Mouse (Mus musculus): ENCODE measurements around the gene Rln3. TPM values are rescaled to one million over a fixed set of nuclear protein-coding genes. Genes with fewer than 3 reads are reported as not detected.

Gene Rln3
- polyA plus RNA-seq, 1 experiment = 0.31 TPM

DNA sequence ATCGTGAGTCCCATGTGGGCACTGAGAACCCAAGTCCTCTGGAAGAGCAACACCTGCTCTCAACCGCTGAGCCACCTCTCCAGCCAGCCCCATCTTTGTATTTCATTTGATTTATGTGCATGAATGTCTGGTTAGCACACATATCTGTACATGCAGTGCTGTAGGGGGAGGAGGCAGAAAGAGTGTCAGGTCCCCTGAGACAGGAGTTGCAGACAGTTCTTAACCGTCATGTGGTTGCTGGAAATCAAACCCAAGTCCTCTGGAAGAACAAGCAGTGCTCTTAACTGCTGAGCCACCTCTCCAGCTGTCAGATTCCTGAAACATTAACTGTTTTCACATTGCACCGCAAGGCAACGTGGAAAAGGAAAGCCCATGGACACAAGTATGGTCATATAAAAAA is 3.4 kb upstream of the Rln3 start:
- no peak for TF ChIP-seq FLI1 (IDR thresholded peaks at IDR 0.05; ENCODE audit: low read length)
- no peak for TF ChIP-seq GATA1 (IDR thresholded peaks at IDR 0.05; ENCODE audit: borderline replicate concordance, low read length)
- H3K27me3 ChIP-seq (replicated peaks) = peaks cover 44% of the 10 kb centered on the region
- peaks cover 20% of the 10 kb centered on the region for H3K4me1 ChIP-seq
- peaks cover 4% of the 10 kb centered on the region; the same call in 1 of the 2 replicates for H3K9me3 ChIP-seq
- no peaks in the 10 kb centered on the region for H3K36me3 ChIP-seq (replicated peaks; ENCODE audit: low read length)
- H3K4me3 ChIP-seq (replicated peaks) = no peak overlapping the region

- Histone ChIP-seq H3K36me3 (replicated peaks; ENCODE audit: low read length) (no peaks in the 10 kb centered on the region), H3K4me1 (peaks cover 33% of the 10 kb centered on the region), H3K9me3 (peaks cover 4% of the 10 kb centered on the region; the same call in 1 of the 2 replicates), H3K27me3 (replicated peaks) (peaks cover 44% of the 10 kb centered on the region), H3K4me3 (replicated peaks) (no peak overlapping the region)
- TF ChIP-seq GATA1 (IDR thresholded peaks at IDR 0.05; ENCODE audit: borderline replicate concordance, low read length) (no peak), FLI1 (IDR thresholded peaks at IDR 0.05; ENCODE audit: low read length) (no peak)
These were observed 1.7 kb upstream of the Rln3 start for GRCm38 (mm10) chr8:84046505-84046904.

DNA sequence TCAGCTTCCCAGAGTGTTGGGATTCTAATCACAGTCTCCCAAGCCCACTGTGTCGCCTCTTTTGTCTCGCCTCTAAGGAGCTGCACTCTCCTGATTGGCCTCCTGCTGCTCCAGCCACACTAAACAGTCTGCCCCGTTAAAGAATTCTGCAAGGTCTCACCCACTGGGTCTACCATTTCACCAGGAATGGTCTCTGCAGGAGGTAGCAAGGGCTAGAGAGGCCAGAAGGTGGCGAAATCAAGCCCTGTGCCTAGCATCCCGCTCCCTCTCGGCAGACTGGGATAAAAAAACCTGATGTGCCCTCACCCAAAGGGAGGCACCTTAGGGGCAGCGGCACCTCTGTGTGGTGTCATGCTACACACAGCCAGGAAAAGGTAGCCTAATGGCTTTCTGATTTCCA is 697 bp downstream of the Rln3 start:
- Histone ChIP-seq H3K4me3 (replicated peaks) (no peak overlapping the region), H3K27me3 (replicated peaks) (peaks cover 27% of the 10 kb centered on the region), H3K9me3 (peaks cover 4% of the 10 kb centered on the region; the same call in 1 of the 2 replicates), H3K4me1 (peaks cover 42% of the 10 kb centered on the region), H3K36me3 (replicated peaks; ENCODE audit: low read length) (peaks cover 16% of the 10 kb centered on the region)
- TF ChIP-seq FLI1 (IDR thresholded peaks at IDR 0.05; ENCODE audit: low read length) = no peak
- no peak for TF ChIP-seq GATA1 (IDR thresholded peaks at IDR 0.05; ENCODE audit: borderline replicate concordance, low read length)

DNA sequence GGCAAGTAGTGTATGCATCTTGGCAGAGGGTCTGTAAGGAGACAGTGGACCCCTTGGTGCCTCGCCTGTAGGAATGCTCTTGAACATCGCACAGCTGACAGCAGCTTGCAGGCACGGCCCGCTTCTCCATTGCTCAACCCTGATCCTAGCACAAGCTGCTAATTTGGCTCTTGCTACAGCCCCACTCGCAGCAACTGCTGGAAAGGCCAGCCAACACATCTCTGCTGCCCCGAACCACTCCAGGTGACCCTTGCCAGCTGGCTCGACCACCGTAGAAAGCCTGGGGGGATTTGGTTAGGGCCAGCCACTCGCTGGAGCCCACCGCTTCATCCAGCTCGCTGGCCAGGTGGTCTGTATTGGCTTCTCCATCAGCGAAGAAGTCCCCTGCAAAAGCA is 1.9 kb downstream of the Rln3 start:
- TF ChIP-seq GATA1 (IDR thresholded peaks at IDR 0.05; ENCODE audit: borderline replicate concordance, low read length) (no peak), FLI1 (IDR thresholded peaks at IDR 0.05; ENCODE audit: low read length) (no peak)
- H3K4me1 ChIP-seq = peaks cover 43% of the 10 kb centered on the region
- H3K27me3 ChIP-seq (replicated peaks) = peaks cover 21% of the 10 kb centered on the region
- peaks cover 4% of the 10 kb centered on the region; the same call in 1 of the 2 replicates for H3K9me3 ChIP-seq
- peaks cover 27% of the 10 kb centered on the region for H3K36me3 ChIP-seq (replicated peaks; ENCODE audit: low read length)
- peak overlapping the region; percentile 98 for H3K4me3 ChIP-seq (replicated peaks)

GRCm38 (mm10) chr8:84042066-84042947 is 2.5 kb downstream of the Rln3 start, which contains the start of gene Il27ra:
TSS of gene Il27ra (minus strand) at chr8:84042589.
- peak within 1 kb of the TSS; percentile 98 for H3K4me3 ChIP-seq (replicated peaks)

GRCm38 (mm10) chr8:84039050-84039449 is 5.8 kb downstream of the Rln3 start:
- H3K27me3 ChIP-seq (replicated peaks) = peaks cover 7% of the 10 kb centered on the region
- H3K9me3 ChIP-seq = no peaks in the 10 kb centered on the region
- H3K4me1 ChIP-seq = peaks cover 36% of the 10 kb centered on the region
- H3K36me3 ChIP-seq (replicated peaks; ENCODE audit: low read length) = peaks cover 57% of the 10 kb centered on the region
- H3K4me3 ChIP-seq (replicated peaks) = no peak overlapping the region
- TF ChIP-seq FLI1 (IDR thresholded peaks at IDR 0.05; ENCODE audit: low read length) (no peak), GATA1 (IDR thresholded peaks at IDR 0.05; ENCODE audit: borderline replicate concordance, low read length) (no peak)

More at GRCm38 (mm10) chr8:84042066-84042947, 2.5 kb downstream of the Rln3 start, which contains the start of gene Il27ra:
- H3K9me3 ChIP-seq = peaks cover 4% of the 10 kb centered on the region; the same call in 1 of the 2 replicates
- H3K27me3 ChIP-seq (replicated peaks) = peaks cover 18% of the 10 kb centered on the region
- H3K4me1 ChIP-seq = peaks cover 43% of the 10 kb centered on the region
- TF ChIP-seq FLI1 (IDR thresholded peaks at IDR 0.05; ENCODE audit: low read length) (no peak), GATA1 (IDR thresholded peaks at IDR 0.05; ENCODE audit: borderline replicate concordance, low read length) (no peak)
- H3K36me3 ChIP-seq (replicated peaks; ENCODE audit: low read length) = peaks cover 30% of the 10 kb centered on the region

DNA sequence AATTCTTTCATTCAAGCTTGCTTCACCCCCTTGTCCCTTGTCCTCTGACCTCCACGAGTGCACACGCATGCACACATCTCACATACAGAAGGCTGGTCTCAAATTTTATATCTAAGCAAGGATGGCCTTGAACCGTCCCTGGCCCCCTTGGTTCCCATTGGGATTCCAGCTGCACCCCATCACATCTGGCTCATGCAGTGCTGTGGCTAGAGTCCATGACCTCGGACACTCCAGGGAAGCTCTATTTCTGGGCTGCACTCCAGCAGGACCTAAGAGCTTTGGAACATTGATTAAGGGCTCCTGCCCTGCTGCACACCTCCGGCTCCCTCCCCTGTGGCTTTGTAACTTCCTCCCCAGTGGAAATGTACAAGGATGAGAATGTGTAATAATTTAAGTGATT is 6.8 kb downstream of the Rln3 start:
- Histone ChIP-seq H3K36me3 (replicated peaks; ENCODE audit: low read length) (peaks cover 67% of the 10 kb centered on the region), H3K4me3 (replicated peaks) (no peak overlapping the region), H3K9me3 (no peaks in the 10 kb centered on the region), H3K27me3 (replicated peaks) (peaks cover 3% of the 10 kb centered on the region), H3K4me1 (peaks cover 28% of the 10 kb centered on the region)
- no peak for TF ChIP-seq FLI1 (IDR thresholded peaks at IDR 0.05; ENCODE audit: low read length)

DNA sequence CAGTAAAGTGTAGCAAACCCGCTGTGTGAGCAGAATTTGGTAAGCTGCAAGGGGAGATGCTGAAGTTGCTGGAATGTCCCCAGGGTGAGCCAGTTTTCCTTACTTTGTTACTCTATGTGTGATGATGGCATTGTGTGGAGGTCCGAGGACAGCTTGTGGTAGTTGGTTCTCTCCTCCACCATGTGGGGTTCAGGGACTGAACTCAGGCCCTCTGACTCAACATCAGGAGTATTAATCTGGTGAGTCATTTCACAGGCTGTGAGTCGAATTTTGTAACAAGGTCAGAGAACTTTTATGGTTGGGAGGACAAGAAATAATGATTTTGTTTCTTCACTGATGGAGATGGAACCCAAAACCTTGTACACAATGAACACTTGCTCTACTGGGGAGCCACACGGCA is 12.0 kb downstream of the Rln3 start:
- no peaks in the 10 kb centered on the region for H3K9me3 ChIP-seq
- H3K36me3 ChIP-seq (replicated peaks; ENCODE audit: low read length) = peaks cover 67% of the 10 kb centered on the region
- H3K4me3 ChIP-seq (replicated peaks) = no peak overlapping the region
- H3K4me1 ChIP-seq = no peaks in the 10 kb centered on the region
- H3K27me3 ChIP-seq (replicated peaks) = peaks cover 19% of the 10 kb centered on the region
- no peak for TF ChIP-seq GATA1 (IDR thresholded peaks at IDR 0.05; ENCODE audit: borderline replicate concordance, low read length)
- no peak for TF ChIP-seq FLI1 (IDR thresholded peaks at IDR 0.05; ENCODE audit: low read length)

DNA sequence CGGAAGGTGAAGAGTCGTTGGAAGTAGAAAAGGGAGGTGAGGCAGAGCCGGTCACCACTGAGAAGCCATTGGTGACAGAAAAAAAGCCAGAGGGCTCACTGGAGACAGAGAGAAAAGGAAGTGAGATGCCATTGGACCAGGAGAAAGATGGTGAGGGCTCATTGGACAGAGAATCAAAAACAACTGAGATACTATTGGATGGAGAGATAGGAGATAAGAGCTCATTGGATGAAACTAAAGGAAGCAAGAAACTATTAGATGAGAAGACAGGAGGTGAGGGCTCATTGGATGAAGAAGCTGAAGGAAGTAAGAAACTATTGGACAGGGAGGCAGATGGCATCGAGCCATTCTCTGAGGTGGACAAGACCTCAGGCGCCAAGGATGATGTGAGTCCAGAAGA is 15.5 kb downstream of the Rln3 start:
- H3K27me3 ChIP-seq (replicated peaks) = peaks cover 50% of the 10 kb centered on the region
- no peak overlapping the region for H3K4me3 ChIP-seq (replicated peaks)
- no peaks in the 10 kb centered on the region for H3K9me3 ChIP-seq
- TF ChIP-seq FLI1 (IDR thresholded peaks at IDR 0.05; ENCODE audit: low read length) (no peak), GATA1 (IDR thresholded peaks at IDR 0.05; ENCODE audit: borderline replicate concordance, low read length) (no peak)
- H3K36me3 ChIP-seq (replicated peaks; ENCODE audit: low read length) = peaks cover 41% of the 10 kb centered on the region
- peaks cover 21% of the 10 kb centered on the region for H3K4me1 ChIP-seq

- Histone ChIP-seq H3K36me3 (replicated peaks; ENCODE audit: low read length) (peaks cover 22% of the 10 kb centered on the region), H3K27me3 (replicated peaks) (peaks cover 68% of the 10 kb centered on the region), H3K9me3 (no peaks in the 10 kb centered on the region), H3K4me3 (replicated peaks) (no peak overlapping the region), H3K4me1 (peaks cover 33% of the 10 kb centered on the region)
- TF ChIP-seq GATA1 (IDR thresholded peaks at IDR 0.05; ENCODE audit: borderline replicate concordance, low read length) (no peak), FLI1 (IDR thresholded peaks at IDR 0.05; ENCODE audit: low read length) (no peak)
These were observed 17.4 kb downstream of the Rln3 start for GRCm38 (mm10) chr8:84027449-84027848.

Measured in megakaryocyte, embryonic 14.5 days (primary cell).